Mouse (Mus musculus) B cell, adult 2 months (primary cell): ENCODE measurements around the gene B4galnt1.
A peak's percentile ranks its signal among the peaks of the same experiment; 100 is the strongest.

ENCODE experiments used
- DNase-seq, 2 experiments: peaks; one replicate each; pipeline ENCODE4 v3.0.0; 2022

B4galnt1 gene

DNA sequence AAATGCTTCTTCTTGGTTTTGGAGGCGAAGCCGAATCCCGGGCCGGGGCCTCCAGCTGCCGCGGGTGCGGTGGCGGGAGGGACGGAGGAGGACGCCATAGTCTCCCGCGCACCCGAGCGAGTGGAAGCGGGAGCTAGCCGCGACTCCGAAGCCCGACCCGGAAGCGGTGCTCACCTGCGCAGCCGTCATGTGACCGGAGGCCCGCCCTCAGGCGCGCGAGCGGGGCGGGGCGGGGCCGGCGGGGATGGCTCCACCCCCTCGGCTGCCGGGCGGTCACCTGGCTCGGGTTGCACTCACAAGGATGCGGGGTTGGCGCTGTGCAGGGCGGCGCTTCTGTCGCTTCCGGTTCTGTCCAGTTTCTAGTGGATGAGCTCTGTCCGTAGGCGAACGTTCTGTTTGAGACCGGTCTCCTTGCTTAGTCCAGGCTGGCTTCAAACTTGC is 46.4 kb downstream of the B4galnt1 start, which contains the start of gene Pip4k2c:
Pip4k2c (minus strand) TSS at position 172 of the 441 bp plus-strand sequence.
- DNase-seq, result peak; percentile 97 to 98

GRCm38 (mm10) chr10:127213272-127213671 is 48.2 kb downstream of the B4galnt1 start:
- no peak for DNase-seq

- DNase-seq, result no peak
Observed at GRCm38 (mm10) chr10:127213704-127214421, 48.8 kb downstream of the B4galnt1 start.

- no peak for DNase-seq
Observed at GRCm38 (mm10) chr10:127214422-127214803, 49.4 kb downstream of the B4galnt1 start.

DNA sequence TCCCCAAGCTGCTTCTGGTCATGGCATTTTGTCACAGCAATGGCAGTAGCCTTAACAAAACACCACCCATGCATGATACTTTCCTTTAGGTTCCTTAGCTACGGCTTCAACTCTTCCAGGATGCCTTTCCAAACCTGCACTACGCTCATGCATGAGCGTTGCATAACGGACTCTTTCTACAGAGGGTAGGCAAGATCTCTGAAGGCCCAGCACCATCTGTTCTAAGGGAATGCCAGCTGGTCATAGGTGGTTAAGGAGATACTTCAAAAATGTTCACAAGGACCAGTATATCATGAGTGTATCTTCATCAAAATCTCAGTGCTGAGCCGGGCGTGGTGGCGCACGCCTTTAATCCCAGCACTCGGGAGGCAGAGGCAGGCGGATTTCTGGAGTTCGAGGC is 51.4 kb downstream of the B4galnt1 start:
- no peak for DNase-seq

GRCm38 (mm10) chr10:127217177-127217576 is 52.2 kb downstream of the B4galnt1 start:
- DNase-seq, result no peak

DNA sequence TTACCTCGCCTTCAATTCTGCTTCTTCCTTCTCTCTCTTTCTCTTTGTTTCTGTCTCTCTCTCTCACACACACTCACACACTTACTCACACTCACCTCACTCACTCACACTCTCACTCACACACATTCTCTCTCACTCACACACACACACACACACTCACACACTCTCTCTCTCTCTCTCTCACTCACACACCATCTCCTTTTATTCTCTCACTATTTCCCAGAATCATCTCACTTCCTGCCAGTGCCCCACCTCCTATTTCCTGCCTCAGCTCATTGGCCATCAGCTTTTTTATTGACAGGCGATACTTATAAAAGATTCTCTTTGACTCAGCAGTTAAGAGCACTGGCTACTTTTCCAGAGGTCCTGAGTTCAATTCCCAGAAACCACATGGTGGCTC is 53.3 kb downstream of the B4galnt1 start:
- no peak for DNase-seq
